Mouse (Mus musculus) urinary bladder, adult 2 months (tissue): Measurements from ENCODE around the gene Prkca. TPM values are rescaled to one million over a fixed set of nuclear protein-coding genes. Genes with fewer than 3 reads are reported as not detected.
"Not testable (repeated sequence)": the region's sequence is repeated elsewhere in the genome, so short reads cannot be mapped to it uniquely, and the experiment has no call there.

Source experiments
- DNase-seq: peaks from one replicate; pipeline ENCODE4 v3.0.0; 2022; ENCODE audit warnings: low spot score
- polyA plus RNA-seq: library from polyadenylated mRNA; depleted of rRNA; stranded (reverse); fragments of >200 nt; gene quantifications from 2 replicates; pipeline ENCODE4 v1.2.3, GENCODE M21; 2012

The Prkca gene
- polyA plus RNA-seq, 1 experiment: 16.4 TPM

DNA sequence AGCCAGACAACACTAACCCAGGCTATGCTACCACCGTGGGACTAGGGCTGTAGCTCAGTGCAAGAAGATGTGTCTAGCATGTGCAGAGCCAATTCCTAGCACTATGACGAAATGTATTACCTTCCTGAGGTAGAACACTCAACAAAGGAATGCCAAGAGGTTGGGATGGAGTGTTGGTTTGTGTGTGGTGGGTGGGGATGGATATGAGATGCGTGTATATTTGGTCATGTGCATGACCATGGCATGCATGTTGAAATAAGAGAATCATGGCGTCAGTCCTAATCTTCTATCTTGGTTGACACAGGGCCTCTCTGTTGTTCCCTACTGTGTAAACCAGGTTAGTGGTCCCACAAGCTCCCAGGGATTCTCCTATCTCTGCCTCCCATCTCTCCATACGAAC is 225.5 kb downstream of the Prkca start:
- DNase-seq: no peak

DNA sequence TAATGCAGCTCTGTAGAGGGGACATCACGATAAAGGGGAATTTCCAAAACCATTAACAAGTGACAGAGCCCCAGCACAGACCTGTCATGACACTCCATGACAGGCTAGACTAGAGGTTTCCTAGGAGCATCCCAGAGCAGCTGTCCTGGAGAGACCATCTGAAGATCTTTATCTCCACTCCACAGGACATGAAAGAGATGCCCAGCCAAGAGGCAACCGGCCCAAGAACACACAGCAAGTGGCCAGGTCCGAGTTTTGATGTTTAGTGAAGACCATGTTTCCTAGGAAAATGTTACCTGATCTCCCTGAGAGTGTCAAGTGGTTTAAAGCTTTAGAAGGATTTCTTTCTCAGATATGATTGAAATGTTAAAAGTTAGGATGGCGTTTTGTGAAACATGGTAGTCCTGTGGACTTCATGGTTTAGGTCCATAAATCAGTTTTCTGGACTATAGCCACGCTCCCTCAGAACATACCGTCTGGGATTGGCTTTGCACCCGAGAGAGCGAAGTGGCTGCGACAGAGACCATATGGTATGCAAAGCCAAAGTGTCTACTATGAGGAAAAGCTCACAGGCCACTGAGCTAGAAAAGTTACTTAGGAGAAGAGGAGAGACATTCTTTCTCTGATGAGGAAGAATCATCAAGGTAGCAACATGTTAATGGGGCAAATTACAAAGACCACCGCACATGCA is 226.2 kb downstream of the Prkca start:
- no peak for DNase-seq

DNA sequence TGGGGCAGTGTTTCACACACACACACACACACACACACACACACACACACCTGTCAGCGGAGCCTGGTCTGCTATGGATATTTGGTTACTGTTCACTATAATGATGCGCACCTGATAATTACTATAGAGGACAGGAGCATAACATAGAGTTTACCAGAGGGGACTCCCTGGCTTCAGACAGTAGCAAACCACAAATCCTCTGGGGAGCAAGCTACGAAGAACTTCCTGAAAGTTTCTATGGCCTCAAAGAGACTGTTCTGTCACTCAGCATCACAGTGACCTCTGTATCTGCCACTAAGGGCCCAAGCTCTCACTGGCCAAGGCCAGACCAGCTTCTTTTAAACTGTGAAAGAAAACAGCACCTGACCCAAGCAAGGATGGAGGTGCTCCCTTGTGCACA is 229.6 kb downstream of the Prkca start:
- DNase-seq: no peak

DNA sequence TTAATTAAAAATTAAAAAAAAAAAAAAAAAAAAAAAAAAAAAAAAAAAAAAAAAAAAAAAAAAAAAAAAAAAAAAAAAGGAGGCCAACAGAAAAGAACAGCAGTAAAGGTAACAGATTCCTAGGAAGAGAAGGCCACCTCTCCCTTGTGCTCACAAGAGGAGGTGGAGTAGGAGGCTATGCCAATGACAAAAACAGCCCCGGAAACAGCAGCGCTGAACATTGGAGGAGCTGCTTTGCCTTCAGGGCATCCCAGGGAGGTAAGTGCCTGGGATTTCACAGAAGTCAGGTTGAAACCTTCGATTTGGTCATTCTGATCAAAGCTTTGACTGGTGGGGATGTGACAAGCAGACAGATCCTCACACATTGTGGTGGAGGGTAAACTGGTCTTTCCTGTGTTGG is 231.3 kb downstream of the Prkca start:
- DNase-seq: no peak

DNA sequence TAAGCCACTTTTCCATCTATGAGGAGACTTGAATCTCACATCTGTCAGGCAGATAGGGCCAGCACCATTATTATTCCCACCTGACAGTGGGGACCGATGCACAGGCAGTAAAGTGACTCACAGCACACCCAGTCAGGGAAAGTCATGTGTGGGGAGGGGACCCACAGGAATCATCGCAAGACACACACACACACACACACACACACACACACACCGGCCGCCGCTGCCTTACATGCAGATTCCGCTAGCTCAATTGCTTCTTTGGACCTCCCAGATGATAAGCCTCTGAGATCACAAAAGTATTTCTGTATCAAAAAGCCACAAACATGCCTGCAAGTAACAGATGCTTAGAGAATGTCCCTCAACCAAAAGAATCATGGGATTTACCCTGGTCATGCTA is 239.6 kb downstream of the Prkca start:
- DNase-seq: no peak

DNA sequence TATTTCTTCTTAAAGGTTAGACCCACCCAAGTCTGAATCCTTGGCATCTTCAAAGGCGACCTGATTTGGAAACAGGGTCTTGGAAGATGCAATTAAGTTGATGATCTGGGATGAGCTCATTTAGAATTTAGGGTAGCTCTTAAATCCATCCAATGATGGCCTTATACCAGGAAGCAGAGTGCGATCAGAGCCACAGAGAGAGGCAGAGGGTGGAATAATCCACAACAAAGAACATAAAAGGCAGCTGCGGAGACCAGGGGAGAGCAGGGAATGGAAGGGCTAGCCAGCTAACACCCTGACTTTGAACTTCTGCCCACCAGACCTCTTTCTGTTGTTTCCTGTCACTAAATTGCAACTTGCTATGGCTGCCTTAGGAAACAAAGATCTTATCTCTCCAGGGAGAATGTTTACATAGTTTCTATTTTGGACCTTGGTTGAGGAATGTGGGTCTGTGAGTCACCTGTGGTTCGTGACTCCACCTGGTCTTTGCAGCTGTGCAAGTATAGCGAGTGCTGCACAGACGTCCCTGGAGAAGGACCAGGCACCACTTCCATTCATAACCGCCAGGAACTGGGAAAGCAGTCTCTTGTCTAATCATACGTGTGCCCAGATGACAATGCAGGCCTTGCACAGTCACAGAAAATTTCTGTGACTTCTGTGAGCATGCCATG is 242.3 kb downstream of the Prkca start:
- DNase-seq: no peak

DNA sequence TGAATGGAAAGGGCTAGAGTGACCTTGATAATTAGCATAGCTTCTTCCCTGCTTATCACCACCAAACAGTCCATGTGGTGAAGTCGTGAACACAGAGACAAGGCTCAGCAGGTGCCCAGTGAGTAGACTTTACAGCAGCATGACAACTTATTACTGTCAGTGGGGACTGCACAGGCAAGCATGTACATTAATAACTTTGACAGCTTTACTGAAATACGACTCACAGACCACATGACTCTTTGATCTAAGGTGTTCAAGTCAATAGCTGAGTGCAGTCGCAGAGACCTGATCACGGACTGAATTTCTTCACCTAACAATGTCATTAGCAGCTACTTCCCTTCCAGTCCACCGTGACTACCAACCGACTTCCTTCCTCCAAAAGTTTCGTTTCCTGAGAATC is 245.4 kb downstream of the Prkca start:
- no peak for DNase-seq

DNA sequence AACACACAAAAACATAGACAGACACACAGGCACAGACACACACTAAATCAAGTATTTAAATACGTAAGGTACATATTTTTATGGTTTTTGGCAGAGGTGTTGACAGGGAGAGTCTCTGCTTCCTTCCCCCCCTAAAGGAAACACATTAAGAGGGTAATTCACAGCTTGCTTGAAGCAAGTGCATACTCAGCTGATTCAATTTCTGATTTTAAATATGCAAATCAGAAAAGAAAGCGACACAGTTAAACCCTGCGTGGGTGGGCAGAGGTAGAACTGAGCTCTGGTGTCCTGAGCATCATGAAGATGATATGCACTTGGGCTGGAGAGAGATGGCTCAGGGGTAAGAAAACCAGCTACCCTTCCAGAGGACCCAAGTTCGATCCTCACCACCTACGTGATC is 248.9 kb downstream of the Prkca start:
- no peak for DNase-seq

DNA sequence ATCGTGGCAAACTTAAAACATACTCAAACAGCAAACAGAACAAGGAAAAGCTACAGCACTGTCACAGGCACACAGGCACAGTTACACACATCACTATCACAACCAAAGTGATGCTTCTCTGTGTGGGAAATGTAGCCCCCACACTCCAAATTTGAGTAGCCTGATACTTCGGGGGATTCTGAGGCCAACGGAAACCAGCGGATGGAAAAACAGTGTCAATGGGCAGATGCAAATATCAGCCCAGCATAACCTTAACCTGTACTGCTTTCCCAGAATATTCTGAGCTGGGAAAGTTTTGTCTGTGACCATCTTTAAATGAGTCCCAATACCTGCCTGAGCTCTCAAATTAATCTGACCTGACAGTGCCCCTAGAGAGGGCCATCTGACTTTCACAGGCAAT is 250.5 kb downstream of the Prkca start:
- DNase-seq: no peak

DNA sequence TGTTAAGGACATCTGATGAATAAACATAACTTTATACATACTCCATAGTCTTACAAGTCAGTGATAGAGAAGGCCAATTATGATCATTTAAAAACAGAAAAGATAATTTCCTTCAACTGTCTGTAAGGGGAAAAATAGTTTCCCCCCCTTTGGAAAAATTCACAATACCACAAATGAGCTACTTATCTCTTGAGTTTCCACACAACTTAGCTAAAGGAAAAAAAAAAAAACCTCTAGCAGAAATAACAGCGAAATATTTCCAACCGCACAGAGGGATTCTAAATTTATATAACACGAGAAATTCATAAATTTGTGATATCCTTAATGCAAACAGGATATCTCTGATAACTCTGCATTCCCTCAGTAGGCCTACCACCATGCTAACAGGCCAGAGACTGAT is 252.5 kb downstream of the Prkca start:
- no peak for DNase-seq

DNA sequence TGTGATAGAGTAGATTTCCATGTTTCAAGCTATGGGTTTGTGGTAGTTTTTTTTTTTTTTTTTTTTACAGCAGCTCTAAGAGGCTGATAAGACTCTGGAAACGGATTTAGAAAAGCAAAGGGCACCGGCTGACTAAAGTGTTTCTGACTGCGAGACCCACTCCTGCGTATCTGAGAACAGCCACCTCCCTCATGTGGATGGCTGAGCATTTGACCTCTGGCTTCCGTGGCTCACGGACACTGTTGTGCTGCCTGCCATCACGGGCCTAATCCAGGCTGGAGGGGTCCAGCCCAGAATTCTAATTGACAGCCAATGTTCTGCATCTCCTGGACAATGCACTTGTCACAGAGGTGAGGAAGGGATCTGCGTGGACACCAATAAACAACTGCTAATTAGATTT is 253.0 kb downstream of the Prkca start:
- DNase-seq: no peak

DNA sequence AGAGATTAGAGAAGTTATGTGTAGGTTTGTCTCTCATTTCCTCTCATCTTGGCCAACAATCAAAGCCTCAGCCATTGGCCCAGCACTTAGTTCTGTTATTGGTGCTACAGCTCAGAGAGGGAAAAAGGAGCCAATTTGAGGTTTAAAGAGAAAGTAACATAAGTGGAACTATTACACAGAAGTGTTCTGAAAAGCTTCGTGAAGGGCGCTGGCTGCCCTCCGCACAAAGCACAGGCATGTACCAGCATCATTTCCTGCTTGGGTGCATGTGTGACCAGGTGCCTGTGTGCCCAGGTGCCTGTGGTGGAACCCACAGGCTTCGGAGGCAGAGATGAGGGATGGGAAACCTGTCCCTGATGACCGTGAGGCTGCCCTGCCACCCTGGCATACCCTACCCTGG is 255.7 kb downstream of the Prkca start:
- DNase-seq: no peak

DNA sequence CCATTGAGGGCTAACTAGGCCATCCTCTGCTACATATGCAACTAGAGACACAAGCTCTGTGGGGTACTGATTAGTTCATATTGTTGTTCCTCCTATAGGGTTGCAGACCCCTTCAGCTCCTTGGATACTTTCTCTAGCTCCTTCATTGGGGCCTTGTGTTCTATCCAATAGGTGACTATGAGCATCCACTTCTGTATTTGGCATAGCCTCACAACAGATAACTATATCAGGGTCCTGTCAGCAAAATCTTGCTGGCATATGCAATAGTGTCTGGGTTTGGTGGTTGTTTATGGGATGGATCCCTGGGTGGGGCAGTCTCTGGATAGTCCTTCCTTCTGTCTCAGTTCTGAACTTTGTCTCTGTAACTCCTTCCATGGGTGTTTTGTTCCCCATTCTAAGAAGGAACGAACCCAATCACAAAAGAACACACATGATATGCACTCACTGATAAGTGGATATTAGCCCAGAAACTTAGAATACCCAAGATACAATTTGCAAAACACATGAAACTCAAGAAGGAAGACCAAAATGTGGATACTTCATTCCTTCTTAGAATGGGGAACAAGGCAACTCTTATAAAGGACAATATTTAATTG is 256.5 kb downstream of the Prkca start:
- DNase-seq: not testable (repeated sequence)

DNA sequence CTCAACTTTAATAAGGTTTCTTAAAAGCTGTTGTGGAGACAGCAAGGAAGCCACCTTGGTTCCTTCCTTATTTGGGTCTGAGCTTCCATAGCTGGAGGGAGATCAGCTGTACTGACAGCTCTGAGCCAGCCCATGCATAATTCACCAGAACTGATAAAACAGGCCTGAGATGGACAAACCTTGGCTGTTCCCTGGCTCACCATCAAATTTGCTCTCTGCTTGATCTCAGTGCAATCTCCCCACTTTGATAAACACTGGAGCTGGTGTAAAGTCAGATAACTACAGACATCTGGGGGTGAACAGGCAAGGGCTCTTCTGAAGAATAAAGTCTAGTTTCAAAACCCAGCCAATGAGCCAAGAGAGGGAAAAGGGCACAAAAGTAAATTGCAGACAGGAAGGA is 261.1 kb downstream of the Prkca start:
- no peak for DNase-seq

DNA sequence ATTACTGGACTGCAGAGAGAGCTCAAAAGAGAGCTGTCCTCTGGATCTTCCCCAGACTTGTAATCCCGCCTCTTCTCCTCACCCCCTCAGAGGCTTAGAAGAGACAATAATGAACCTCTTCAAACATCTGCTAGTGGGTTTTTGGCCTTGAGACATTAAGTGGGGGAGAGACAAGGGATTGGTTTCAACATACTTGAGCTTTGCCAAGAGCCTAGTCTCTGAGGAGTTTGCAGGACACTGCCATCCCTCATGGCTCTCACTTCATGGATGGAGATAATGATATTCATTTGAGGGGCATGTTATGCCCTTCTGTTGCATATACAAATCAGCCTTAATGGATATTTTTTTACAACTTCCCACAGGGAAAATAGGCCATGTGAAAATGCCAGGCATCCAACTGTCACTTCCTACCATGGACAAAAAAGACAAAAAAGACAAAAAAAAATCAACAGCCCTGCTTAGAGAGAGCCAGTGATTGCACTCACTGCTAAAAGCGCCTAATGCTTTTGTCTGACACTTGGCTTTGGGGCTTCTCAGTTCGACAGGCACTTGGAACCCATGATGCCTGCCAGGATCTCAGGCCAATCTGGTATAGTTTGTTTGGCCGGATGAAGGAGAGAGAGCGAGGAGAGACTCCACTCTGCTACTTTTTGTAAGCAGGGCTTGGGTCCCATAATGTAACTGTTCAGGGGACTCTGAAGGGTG is 263.6 kb downstream of the Prkca start:
- no peak for DNase-seq

DNA sequence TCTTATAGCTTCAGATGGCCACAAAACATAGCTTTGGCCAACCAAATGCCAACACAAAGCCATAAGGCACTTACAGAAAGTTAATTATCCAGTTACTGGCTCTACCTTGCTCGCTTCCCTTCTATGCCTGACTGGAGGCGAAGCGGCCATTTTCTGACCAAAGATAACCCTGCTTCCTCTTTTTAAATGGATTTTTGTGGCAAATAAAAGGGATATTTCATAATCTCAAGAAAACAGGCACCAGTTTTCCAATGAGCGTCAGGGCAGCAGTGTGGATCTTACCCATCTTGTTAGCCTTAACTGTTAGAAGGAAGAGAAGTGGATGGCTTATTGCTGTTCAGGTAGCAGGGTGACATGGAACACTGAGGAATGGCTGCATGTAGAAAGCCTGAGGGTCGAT is 264.3 kb downstream of the Prkca start:
- no peak for DNase-seq

DNA sequence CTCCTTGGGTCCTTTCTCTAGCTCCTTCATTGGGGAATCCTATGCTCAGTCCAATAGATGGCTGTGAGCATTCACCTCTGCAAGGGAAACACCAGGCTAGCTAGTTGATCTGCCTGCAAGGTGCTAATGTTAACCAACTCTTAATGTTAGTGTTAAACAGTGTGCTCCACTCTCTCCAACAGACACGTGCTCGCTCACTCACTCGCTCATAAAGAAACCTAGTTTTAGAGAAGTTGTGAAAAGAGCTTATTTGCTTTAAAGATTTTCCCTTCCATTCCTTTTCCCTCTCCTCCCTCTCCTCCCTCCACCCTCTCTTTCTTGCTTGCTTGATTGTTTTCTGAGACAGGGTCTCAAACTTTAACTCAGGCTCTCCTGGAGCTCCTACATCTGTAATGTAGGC is 266.2 kb downstream of the Prkca start:
- no peak for DNase-seq

DNA sequence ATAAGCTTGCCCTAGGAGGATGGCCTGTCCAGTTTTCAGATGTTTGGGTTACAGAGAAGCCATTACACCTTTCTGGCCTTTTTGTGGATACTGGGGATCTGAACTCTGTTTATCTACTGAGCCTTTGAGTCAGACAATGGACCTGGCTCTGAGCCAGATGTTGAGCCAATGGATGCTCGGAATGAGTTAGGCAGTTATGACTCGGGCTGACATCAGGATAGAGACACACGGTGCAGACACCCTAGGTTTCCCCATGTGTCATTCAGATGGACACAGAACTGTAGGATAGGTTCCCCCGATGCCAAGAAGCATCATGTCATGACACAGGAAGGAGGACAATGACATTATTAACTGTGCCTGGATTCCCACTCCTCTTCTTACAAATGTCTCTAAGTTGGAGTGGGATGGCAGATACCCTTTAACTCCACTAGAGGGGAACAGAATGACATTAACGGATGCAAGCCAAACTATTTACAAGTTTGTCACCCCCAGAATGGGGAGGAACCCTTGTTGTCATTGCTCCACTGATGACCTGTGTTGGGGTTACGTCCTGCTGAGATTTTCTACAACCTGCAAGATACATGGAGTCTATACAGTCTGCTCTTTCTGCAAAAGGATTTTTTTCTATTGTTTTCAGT is 271.0 kb downstream of the Prkca start:
- DNase-seq: no peak

DNA sequence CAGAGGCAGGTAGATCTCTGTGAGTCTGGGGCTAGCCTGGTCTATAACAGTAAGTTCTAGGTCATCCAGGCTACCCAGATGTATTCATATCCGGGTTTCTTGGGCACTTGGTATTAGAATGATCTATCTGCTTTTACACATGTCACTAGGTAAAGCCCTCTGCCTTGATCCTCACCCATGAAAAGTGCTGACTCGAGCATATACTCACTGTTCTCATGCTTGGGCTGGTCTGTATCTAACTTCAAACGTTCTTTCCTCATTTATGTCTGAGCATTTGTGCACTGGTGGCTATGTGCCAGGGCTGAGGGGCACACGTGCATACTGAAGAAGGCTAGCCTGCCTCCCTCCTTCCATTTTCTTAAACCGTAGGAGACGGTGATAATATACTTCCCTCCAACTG is 272.5 kb downstream of the Prkca start:
- no peak for DNase-seq

DNA sequence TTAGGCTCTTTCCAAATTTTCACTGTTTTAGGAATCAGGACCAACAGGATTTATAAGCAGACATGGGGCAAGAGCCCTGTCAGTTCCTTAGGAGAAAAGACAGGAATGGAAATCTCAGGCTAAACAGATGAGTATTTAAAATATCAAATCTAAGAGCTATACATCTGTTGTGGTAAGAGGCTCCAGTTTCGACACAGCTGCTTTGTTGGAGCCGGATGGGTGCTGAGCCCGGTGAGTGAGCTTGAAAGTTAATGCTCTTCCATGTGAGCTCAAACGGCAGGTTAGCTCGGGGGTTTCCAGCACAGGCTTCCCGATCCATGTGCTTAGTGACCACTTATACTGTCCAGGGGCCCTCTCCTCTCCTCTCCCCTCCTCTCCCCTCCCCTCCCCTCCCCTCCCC is 273.7 kb downstream of the Prkca start:
- no peak for DNase-seq

DNA sequence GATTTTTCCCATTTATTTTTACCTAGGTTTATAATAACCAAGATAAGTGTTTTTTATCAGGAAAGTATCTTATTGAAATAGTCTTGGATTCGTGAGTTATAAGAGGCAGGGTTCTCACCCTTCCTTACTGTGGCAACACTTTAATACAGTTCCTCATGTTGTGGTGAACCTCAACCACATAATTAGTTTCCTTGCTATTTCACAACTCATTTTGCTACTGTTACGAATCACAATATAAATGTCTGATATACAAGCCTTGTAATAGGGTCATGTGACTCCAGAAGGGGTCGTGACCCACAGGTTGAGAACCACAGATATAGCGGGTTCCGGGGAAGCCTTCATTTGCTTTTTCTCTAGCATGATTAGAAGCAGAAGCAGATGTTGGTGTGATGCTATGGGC is 275.3 kb downstream of the Prkca start:
- no peak for DNase-seq

DNA sequence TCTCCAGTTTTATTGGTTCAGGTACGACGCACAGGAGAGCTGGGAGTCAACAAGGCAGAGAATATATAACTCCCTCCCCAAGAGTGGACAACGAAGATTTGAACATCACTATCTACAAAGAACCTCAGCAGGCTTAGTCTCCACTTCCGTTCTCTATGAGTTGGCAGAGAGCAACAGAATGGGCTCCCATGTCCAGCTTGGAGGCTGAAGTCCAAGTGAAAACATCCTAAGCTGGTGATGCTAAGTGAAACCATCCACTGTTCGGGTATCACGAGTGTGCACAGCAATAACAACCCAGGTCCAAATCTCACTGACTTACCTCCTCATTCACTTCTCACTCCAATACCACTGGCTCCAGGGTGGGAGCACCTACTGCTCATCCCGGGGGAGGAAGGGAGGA is 276.6 kb downstream of the Prkca start:
- DNase-seq: no peak
